Mouse (Mus musculus) G1E-ER4 (cell line): Measurements from ENCODE around the gene Pdzd2. TPM values are rescaled to one million over a fixed set of nuclear protein-coding genes. Genes with fewer than 3 reads are reported as not detected.

ENCODE experiments used
- GATA1 ChIP-seq: IDR thresholded peaks from one replicate; pipeline ENCODE4 v1.8.0; 2012; ENCODE audit warnings: low read length, inconsistent platforms
- polyA plus RNA-seq: library from polyadenylated mRNA; stranded (reverse); fragments of >175 nt; gene quantifications from 2 replicates; pipeline ENCODE4 v1.2.3, GENCODE M21; 2012

The Pdzd2 gene
- polyA plus RNA-seq, 1 experiment = 0.29 TPM

DNA sequence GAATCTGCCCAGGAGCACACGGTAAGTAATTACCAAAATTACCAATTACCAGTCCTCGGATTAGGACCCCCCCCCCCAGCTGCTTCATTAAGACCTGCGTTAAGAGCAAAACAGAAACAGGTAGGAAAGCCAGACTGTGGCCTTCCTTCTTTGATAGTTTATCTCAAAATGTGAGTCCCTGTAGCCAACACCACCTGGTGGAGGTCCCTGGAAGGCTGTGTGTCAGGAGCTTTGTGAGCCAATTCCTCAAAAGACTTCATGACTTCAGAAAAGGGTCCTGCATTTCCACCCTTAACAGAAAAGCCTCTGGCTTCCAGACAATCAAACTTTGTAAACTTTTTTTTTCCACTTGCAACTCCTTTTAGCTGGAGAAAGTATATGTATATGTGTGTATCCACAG is 188.8 kb downstream of the Pdzd2 start:
- TF ChIP-seq GATA1 = no peak

GRCm38 (mm10) chr15:12550376-12550775 is 189.3 kb downstream of the Pdzd2 start:
- no peak for TF ChIP-seq GATA1

- TF ChIP-seq GATA1 = no peak
These were observed 189.8 kb downstream of the Pdzd2 start for GRCm38 (mm10) chr15:12549919-12550305.

DNA sequence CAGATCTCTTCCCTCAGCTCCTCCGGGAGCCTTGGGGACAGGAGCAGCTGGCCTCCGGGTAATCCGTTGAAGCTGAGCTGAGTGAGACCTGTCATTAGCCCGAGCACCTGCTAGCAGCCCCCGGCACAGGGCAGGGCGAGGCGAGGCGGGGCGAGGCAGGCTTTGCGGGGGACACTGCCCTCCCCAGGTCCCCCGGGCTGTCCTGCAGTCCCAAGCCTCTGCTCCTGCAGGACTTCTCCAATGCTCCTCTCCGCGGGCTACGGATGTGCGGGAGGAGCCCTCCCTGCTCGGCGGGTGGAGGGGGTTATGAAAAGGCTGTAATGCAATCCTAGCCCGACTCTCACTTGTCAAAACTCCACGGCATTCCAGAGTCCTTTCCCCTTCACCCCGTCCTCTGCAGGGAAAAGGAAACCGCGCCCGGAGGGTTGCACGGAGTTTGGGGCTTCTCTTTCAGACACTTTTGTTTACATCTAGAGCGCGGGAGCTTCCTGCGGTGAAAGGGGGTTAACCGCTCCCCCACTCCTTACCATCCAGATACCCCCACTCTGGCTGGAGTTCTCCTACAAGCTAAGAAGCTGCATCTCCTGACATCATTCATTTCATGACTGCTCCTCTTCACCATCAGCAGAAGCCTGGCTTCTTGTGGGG is 190.3 kb downstream of the Pdzd2 start:
- TF ChIP-seq GATA1 = no peak

GRCm38 (mm10) chr15:12548696-12549095 is 191.0 kb downstream of the Pdzd2 start:
- TF ChIP-seq GATA1 = no peak

- TF ChIP-seq GATA1 = no peak
These were observed 191.9 kb downstream of the Pdzd2 start for GRCm38 (mm10) chr15:12547640-12548405.

DNA sequence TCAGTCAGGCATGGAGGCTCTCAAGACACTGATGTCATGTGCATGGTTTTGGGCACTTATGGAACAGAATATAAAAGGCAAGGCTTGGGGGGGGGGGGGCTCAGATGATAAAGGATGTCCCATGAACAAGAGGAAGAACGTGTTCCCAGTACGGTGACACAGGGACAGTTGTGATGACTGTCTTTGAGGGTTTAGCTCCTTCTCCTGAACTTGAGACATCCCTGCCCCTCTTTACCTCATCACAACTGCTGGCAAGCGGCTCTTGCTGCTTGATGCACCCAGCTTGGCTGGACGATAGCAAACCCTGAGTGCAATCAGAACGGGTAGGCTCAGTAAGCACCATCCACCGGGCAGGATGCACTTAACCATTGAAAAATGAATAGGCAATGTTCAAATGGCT is 192.9 kb downstream of the Pdzd2 start:
- TF ChIP-seq GATA1 = no peak

DNA sequence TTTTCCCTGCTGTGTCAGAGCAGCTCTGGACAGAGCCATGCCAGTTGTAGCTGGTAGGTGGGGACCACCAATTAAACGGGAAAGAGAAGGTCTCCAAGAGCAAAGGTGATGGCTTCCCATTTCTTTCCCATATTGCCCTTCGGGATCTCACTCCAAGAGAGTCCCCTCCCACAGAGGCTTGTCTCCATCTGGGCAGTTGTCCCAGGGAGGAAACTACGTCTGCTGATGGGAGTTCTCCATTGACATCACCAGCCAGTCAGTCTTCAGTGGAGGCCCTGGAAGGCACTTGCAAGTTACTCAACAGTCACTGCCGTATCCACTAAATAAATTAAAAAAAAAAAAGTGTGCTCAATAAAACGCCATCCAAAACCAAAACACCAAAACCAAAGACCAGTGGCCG is 194.1 kb downstream of the Pdzd2 start:
- no peak for TF ChIP-seq GATA1

DNA sequence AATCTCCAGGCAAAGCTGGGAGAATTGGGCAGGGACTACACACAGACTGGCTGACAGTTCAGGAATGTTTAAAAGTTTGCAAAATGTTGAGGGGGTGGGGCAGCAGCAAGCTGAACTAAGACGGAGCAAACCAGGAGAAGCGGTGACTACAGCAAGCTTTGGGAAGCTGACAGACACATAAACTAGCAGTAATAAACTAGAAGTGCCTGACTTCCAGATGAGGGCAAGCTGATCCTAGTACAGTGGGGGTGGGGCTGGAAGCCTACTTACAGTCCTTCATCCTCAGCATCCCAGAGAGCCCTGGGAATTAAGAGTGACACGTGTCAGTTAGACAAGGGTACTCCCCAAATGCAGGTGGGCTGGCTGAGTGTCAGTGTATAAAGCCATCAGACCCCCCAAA is 194.5 kb downstream of the Pdzd2 start:
- TF ChIP-seq GATA1 = no peak

DNA sequence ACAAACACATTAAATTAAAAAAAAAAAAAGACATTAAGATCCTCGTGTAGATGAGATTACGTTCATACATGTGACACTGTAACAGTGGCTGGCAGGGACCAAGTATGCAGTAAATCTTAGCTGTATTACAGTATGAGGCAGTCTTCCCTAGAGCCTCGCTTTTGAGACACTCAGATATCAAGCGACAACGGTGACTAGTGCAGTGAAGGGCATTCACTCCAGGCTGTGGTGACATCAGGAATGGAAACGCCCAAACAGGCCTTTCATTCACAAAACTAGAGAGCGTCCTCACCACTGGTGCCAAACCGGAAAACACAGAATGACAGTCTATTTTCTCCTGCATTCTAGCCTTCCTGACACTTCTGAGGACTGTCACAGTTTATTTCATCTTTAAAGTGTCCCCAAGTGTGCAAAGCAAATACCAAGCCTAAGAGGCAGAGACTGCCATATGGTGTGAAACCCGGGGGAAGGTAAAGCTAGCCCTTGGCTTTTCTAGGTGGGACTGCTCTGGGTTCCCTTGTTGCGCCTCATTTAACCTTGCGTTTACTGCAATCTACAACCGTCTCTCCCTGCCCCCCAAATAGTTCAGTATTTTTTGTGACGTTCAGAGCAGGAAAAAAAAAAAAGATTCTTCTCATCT is 195.9 kb downstream of the Pdzd2 start:
- TF ChIP-seq GATA1 = no peak

- no peak for TF ChIP-seq GATA1
These were observed 197.4 kb downstream of the Pdzd2 start for GRCm38 (mm10) chr15:12542316-12542715.

DNA sequence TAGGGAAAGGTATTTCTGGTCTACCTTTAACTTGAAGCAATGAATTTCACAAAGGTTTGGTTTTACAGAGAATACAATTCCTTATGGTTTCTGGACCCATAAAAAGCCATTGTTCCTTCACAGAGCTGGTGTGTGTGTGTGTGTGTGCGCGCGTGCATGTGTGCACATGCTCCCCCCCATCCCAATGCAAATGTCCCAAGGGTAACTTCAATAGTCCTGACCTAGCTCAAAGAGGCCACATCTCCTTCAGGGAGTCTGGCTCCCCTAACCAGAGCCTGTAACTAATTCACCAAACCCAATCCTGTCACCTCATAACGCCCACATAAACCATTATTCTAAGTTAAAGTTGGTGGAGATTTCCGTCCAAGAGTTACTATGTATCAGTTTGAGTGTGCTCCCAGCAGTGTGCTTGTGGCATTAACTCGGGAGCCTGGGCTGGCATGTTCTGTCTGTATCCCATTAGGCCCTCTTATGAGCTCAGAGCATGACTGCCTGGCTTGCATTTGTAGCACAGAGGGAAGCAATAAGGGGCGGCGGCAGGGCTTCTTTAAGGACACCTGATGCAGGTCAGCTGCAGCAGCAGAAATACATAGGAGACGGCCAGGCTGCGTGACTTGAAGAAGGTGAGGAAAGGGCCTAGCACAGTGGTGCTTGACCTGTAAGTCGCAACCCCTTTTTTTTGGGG is 200.0 kb downstream of the Pdzd2 start:
- TF ChIP-seq GATA1 = no peak

DNA sequence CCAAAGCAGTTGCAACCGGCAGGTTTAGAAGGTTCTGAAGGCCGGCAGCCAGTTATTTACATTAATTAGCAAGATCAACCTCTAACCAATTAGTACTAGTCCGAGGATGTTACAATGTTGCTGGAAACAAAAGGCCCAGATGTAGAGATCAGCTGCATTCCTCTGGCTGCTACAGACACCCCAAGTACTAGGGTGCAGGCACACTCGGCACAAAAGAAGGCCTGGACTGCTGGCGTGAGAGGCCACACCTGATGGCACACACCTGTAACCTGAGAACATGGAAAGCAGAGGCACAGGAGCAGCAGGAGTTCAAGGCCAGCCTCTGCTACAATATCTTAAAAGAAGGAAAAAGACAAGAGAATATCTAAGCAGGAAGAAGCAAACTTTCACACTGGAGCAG is 206.5 kb downstream of the Pdzd2 start:
- TF ChIP-seq GATA1 = no peak

- no peak for TF ChIP-seq GATA1
These were observed 207.2 kb downstream of the Pdzd2 start for GRCm38 (mm10) chr15:12532568-12532967.

DNA sequence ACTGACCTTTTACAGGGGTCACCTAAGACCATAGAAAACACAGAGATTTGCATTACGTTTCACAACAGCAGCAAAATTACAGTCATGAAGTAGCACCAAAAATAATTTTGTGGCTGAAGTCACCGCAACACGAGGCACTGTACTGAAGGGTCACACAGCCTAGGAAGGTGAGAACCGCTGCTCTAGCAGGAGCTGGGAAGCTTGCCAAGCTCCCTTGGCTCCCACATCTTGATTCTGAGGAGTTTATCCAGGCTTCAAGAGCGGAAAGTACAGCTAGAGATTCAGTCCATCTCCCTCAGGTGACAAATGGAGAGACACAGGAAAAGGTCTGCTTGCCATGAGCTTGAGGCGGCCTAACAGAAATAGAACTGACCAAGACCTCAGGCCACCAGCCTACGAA is 216.9 kb downstream of the Pdzd2 start:
- no peak for TF ChIP-seq GATA1

DNA sequence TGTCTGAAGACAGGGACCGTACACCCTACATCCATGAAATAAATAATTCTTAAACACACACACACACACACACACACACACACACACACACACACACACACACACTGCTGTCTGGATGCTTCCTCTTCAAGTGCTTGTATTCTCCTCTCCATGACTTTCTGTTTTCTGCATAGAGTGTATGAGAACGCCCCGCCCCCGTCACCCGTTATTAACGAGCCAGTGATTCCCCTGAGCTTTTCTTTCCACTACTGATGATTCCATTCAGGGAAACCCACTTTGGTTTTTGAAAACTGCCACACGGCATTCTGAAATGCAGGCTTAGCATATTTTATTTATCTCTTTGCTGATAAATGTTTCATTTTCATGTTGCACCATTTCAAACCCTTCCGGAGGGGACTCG is 219.4 kb downstream of the Pdzd2 start:
- no peak for TF ChIP-seq GATA1
